Mouse (Mus musculus) intestine, embryonic 16.5 days (tissue): ENCODE results near the gene Adamts7. TPM values are rescaled to one million over a fixed set of nuclear protein-coding genes. Genes with fewer than 3 reads are reported as not detected.

Experiments used
- polyA plus RNA-seq: library from polyadenylated mRNA; unstranded; fragments of >200 nt; fragmentation: Nextera tagmentation; extraction: Ambion mirVana; gene quantifications from 2 replicates; pipeline ENCODE4 v1.2.1, GENCODE M21; 2015

Gene Adamts7
- polyA plus RNA-seq, 1 experiment from 2014 or later = 11.7 TPM

Other genes starting within 250 kb of the Adamts7 start
- gene Ctsh, start 108.9 kb upstream of the Adamts7 start, polyA plus RNA-seq = 56.9 and 59.4 TPM in 2 replicates
- 281 and 302 TPM in 2 replicates for gene Morf4l1, start 48.3 kb upstream of the Adamts7 start, polyA plus RNA-seq
- 9.3 and 11.0 TPM in 2 replicates for gene Tbc1d2b, start 107.7 kb downstream of the Adamts7 start, polyA plus RNA-seq